Mouse (Mus musculus): ENCODE results near the gene Gpc6. TPM values are rescaled to one million over a fixed set of nuclear protein-coding genes. Genes with fewer than 3 reads are reported as not detected.

Gene Gpc6
- polyA plus RNA-seq, 1 experiment = 0.40 TPM

DNA sequence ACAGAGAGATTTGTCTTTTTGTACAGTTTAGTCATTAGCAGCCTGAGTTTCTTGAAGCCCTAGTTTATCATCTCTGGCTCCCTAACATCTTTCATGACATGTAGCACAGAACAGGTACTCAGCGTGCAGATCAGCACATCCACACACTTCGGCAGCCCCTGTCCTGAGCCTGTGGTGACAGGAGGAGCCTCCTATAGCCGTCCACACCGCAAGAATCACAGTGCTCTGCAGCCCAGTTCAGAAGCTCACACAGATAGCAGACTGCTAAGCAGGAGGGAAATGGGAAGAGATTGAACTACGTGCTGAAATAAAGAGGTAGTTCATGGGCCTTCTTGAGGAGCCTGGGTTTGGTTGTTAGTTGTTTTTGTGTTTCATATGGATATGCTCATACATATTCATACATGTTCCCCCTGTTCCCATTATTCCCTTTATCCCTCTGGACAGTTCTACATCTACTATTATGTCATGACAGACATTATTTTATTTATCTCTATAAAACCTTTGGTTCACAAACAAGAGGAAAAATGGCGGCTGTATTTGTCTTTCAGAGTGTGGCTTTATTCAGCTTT lies 832.8 kb downstream of the Gpc6 start:
- DNase-seq (ENCODE audit: low read depth, low spot score) = no peak
- WGBS = 86% methylated on average over 6 of the region's 6 CpGs

DNA sequence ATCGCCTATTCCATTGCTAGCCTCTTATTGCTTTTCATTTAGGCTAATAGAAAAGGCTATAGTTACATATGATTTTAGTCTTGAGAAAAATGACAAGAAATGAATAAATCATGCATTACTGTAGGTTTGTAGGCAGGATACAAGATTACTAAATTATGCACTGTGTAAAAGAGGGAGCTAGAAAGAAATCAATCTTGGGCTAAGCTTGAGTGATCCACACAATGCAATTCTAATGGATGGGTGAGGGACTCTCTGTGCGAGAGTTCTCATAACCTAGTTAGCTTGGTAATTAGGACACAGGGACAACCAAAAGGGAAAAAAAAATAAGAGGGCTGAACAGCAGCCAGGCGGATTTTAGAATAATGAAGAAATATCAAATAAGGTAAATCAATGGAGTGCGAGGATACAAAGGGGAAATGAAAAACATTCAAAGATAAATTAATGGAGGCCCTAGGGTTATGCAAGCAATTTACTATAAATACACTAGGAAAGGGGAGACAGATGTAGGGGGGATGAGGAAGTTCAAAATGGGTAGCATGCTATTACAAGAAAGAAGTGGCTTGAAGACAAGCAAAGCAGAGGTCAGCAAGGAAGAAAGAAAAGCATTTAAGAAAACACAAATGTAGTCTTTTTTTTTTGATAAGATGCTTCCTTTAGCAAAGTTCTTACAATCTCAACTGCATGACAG lies 835.9 kb downstream of the Gpc6 start:
- no peak for DNase-seq (ENCODE audit: low read depth, low spot score)
- 89% methylated on average over 4 of the region's 4 CpGs for WGBS

DNA sequence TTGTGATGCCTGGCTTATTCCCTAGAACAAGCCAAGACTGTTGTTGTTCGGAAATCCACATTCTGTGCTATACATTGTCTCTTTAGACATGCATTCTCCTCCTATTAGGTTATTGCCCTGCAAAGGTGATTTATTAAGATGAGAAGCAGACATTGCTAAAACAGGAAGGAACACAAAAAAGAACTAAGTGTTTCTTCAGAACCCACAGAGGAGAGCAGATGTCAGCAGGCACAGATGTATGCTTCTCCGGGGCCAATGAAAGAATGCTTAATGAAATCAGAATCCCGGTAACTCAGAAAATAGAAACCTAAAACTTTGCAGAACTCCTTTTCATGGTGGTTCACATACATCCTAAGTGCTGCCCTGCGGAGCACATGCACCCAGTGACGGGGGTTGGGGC lies 837.8 kb downstream of the Gpc6 start:
- 85% methylated on average over 5 of the region's 5 CpGs for WGBS

DNA sequence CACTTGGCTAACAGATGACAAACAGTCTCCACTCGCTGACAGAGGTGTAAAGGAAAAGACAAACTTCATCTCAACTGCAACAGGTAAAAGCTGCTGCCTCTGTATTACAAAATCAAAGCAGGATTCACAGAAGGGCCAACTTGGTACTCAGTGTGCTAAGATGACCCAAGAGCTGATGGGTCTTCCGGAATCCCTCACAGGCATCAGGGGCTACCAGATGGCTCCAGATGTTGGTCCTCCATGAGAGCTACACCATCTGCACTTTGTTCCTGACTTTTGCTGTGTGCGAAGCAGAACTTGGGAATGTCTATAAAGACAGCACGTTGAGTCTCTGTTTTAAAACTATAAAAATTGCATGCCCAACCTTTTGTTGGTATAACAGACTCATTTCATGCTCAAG lies 842.7 kb downstream of the Gpc6 start:
- DNase-seq (ENCODE audit: low read depth, low spot score) = no peak
- WGBS = 67% methylated on average over 4 of the region's 4 CpGs

More for the DNA sequence above, 837.8 kb downstream of the Gpc6 start:
- DNase-seq (ENCODE audit: low read depth, low spot score) = no peak

DNA sequence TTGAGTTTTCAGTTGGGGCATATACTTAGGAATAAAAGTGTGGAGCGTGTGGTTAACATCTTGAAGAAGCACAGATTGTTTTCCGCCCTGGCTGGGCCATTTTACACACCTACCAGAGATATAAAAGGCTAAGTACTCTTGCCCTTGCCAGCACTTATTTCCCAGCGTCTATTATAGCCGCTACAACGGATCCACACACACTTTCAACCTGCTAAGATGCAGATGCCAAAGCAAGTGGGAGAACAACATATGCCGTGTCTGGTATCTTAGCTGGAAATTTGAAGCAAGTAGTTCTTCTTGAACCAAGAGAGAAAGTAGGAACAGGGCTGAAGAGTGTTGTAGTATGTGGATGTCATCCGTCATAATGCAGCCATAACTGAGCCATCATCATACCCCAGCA lies 843.6 kb downstream of the Gpc6 start:
- no peak for DNase-seq (ENCODE audit: low read depth, low spot score)
- WGBS = 82% methylated on average over 7 of the region's 7 CpGs

DNA sequence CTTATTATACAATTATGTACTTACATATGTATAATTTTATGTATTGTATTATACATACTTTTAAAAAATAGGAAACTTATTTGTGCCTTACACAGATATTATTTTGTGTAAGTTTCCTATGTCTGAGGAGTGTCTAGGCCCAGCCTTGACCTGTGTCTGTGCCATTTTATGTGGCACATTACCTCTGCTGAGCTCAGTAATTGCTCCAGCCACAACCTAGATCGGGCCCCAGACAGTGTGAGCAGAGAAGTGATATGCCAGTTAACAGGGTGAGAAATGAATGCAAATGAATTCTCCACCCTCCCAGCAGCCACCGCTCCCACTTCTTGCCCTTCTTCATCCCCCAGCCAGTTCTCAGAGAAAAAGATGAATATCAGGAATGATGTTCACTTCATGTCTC lies 848.3 kb downstream of the Gpc6 start:
- WGBS = 87% methylated on average over 2 of the region's 2 CpGs
- DNase-seq (ENCODE audit: low read depth, low spot score) = no peak

DNA sequence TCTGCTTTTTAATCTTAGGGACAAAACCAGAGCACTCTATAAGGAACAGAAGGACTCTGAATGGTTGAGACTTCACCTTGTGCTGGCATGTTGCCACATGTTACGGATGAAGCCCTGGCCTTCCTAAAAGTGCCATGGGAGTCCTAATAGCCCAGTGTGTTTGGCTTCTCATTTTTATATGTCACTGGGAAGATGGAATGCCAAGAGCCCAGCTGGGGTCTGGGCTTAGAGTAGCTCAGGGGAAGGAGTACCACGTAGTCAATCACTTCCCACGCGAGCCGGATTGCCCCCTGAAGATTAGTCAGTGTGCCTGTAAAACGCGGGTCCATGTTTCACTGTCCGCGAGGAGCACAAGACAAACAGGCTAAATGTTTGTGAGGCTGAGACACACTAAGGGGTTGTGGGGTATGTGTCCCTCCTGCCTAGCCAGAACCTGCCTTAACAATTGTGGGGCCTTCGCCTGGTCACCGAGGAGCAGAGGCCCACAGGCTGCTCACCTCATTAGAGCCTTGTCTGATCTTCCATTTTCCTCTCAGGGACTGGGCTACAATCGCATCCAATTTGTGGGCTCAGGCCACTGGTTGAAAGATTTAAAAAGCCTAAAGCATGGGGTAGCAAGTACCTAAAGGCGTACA lies 852.9 kb downstream of the Gpc6 start:
- no peak for DNase-seq (ENCODE audit: low read depth, low spot score)
- 89% methylated on average over 13 of the region's 13 CpGs for WGBS

DNA sequence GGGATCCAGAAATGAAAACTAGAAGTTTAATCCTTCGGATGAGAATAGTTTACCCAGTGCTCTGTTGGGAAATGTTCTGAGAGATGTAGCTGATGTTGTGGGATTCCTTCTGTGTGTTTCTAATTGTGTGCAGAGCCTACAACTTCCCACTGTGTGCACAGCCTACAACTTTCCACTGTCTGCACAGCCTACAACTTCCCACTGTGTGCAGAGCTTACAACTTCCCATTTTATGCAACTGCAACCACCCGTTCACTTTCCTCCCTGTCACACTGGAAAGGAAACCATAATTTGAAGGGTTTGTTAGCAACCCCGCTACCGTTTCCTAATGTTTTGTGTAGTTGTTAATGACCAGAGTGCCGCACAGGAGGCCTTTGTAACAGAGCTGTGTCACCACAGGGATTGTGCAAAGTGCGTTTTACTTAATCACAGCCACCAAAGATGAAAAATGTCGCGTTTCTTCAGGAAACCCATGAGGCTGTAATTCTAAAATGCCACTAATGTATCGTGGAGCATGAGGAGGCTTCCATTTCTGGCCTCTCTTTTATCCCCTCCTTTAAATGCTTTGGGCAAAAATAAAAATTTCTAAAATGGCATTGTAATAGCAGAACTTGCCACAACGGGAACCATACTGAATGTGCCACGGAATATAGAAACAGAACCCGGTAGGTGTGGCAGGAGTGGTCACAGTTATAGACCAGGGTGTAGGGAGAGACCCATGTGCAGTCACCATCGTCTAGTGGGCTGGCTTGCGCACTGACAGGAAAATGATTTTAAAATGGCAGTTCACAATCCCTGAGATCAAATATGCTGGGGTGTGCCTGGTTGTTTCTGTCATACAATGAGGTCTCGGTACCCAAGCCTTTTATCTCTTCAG lies 853.7 kb downstream of the Gpc6 start:
- no peak for DNase-seq (ENCODE audit: low read depth, low spot score)
- 79% methylated on average over 15 of the region's 15 CpGs for WGBS

DNA sequence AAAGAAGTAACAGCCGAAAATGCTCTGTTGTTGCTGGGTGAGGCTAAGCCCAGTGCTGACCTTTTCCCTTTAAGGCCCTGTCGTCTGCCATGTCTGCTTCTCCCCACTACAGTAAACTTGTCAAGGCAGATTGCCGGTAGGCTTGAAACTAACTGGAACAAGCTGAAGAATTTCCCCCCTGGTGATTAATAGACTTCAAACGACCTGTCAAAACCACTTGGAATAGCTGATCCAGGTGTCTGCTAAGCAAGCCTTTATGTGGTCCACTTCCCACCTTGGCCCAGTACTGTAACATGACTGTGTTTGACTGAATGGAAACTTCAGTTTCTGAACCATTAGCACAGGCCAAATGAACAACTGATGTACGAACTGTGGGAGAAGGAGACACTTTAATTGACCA lies 856.6 kb downstream of the Gpc6 start:
- WGBS = 65% methylated on average over 5 of the region's 5 CpGs
- no peak for DNase-seq (ENCODE audit: low read depth, low spot score)

DNA sequence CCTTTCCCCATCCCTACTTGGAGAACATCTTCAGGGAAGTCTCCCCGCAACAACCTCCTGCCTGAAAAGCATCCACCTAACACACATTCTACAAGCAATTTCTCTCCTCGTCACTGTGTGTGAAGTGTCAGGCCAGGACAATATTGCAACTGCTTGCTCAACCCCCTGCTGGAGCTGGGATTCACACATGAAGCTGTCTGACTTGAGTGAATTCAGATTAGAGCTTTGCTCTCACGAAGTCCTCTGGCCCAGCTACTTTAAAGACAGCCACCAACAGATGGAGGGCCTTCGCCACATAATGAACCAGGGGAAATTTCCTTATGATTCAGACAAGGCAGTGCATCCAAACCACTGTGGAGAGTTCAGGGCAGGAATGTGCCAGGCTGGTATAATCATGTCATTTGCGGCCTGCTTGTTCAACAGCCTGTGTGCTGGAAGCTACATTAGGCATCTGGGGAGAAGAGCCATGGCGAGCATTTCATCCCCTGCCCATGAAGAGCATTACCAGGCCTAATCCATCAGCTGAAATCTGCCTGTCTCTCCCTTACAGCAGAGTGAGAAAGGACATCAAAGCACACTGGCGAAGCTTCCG lies 858.7 kb downstream of the Gpc6 start:
- no peak for DNase-seq (ENCODE audit: low read depth, low spot score)
- 88% methylated on average over 8 of the region's 8 CpGs for WGBS

DNA sequence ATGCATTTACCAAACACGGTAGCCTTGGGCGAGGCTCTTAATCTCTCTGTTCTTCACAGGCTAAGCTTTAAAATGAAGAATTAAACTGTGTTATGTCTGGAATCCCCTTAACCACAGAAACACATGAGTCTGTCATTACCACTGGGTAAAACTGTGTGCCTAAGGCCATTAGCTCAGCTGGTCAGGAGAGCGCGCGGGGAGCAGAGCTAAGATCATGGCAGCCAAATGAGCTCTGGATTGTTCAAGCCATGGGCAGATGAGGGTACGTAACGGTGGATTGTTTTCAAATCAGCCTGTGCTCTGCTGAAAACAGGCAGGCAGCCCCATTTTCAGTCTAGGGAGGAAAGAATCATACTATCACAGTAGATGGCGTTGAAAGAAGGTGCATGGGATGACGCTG lies 859.8 kb downstream of the Gpc6 start:
- 95% methylated on average over 9 of the region's 9 CpGs for WGBS
- no peak for DNase-seq (ENCODE audit: low read depth, low spot score)

DNA sequence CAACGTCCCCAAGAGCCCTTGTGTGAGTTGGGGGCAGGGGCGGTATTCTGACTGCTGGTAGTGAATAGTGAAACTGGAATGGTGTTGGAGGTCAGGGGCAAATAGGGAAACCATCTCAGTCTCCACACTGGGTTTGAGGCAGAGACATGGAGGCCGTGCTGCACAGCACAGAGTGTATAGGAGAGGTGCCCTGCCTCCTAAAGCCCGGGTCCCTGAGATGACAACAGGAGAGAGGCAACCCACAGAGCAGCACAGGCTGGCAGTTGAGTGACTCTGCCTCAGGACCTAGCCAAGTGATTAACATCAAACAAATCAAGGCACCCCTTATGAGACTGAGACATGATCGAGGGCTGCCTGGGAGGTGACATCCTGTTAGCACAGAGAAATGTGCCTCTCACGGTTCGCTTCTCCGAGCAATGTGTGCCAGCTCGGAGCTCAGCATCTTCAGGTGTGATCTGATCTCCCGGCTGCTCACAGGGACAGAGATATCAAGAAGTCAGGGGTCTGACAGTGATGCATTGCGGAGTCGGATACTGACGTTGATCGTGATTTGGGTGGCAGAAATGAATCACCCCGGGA lies 860.5 kb downstream of the Gpc6 start:
- 89% methylated on average over 15 of the region's 15 CpGs for WGBS

DNA sequence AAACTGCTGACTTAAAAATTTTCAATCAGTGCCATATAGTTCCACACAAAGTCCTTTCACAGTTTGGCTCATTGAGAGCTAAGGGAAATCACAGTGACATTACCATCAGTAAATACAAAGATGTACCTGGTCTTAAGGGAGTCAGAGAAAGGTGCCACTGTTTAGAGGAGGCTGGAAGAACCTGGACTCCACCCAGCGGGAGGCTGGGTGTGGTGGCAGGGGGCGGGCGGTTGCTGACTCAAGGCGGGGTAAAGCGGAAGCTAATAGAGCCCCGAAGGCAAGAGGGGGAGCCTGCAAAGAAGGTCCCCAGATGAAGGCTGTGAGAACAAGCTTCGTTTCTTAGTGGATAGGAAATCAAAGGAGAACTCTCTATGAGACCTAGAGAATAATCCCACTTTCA lies 861.5 kb downstream of the Gpc6 start:
- 29% methylated on average over 7 of the region's 7 CpGs for WGBS
- DNase-seq (ENCODE audit: low read depth, low spot score) = no peak

More for the DNA sequence above, 860.5 kb downstream of the Gpc6 start:
- DNase-seq (ENCODE audit: low read depth, low spot score) = no peak

DNA sequence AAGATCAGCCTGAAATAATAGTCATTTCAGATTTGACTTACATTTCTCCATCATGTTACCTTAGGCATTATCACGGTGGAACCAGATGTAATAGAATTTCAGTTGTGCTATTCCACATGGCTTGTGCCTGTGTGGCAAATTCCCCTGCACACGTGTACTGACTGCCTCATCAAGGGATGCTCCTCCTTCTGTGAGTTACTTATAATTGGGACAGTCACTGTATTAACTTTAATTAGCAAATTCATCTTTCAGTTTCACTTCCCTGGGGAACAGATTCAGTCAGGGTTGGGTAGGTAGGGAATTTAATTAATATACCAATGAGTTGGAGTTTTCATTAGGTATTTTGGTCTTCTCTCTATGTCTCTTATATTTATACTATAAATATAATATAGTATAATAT lies 869.8 kb downstream of the Gpc6 start:
- WGBS = 67% methylated on average over 2 of the region's 2 CpGs
- no peak for DNase-seq (ENCODE audit: low read depth, low spot score)

DNA sequence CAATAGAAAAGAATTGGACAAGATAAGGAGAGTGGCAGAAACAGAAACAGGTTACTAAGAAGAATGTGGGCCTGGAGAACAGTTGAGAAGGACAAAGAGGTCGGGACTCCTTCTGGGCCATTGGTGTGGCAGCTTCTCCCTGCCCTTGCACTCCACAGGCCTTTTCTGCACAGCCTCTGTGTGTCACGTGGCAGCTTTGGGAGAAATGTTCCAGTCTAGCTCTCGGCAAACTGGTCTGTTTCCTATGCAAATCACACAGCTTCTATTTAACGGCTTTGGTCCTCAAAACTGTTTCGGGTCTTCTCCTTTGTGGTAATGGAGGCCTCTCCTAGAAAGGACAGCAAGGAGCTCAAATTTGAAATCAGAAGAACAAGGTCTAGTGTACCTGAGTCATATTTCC lies 871.5 kb downstream of the Gpc6 start:
- DNase-seq (ENCODE audit: low read depth, low spot score) = no peak
- WGBS = 80% methylated on average over 5 of the region's 5 CpGs

DNA sequence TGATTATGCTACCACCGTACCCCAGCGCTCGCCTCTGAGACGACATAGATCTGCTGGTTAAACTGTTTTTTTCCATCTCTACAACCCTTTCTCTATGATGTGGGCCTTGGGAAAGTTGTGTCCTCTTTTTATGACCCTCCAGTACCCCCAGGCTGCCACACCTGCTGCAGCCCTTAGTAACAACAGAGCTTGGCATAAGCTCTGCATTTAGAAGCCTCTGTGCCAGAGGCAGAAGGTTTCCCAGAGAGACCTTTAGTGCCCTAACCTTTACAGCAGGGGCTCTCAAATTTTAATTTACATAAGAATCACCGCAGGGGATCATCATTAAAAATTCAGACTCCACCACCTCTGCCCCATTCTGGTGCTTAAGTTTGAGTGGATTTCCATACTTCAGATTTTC lies 875.3 kb downstream of the Gpc6 start:
- DNase-seq (ENCODE audit: low read depth, low spot score) = no peak
- 93% methylated on average over 5 of the region's 5 CpGs for WGBS

DNA sequence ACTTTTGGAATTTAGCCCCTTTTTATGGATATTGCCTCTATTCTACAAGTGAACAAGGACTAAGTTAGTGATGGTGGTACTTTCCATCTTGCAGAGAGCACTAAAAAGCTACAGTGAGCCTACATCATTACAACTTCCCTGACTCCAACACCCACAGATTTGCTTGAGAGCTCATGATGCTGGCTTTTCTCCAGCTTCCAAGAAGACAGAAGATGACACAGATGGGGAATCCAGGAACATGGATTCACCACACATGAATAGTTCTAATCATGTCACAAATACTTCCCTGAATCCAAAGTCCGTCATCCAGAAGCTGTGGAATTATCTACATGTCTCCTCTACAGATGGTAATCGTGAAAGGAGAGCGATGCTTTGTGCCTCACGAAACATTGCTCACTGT lies 882.7 kb downstream of the Gpc6 start:
- WGBS = 87% methylated on average over 4 of the region's 4 CpGs
- no peak for DNase-seq (ENCODE audit: low read depth, low spot score)

DNA sequence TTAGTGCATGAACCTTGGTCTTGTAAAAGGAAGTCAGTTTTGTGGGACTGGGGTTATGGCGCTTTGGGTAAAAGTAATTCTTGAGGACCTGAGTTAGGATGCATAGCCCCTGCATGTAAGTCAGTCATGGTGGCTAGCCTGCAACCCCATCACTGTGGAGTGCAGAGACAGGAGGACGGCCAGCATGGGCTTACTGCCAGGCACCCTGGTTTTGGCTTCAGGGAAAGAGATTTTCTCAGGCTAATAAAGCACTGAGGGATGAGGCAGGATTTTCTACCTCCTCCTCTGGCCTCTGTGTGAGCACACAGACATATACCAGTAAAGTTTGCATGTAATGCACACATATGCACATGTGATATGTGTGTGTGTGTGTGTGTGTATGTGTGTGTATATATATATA lies 883.2 kb downstream of the Gpc6 start:
- 81% methylated on average over 2 of the region's 2 CpGs for WGBS
- DNase-seq (ENCODE audit: low read depth, low spot score) = no peak

DNA sequence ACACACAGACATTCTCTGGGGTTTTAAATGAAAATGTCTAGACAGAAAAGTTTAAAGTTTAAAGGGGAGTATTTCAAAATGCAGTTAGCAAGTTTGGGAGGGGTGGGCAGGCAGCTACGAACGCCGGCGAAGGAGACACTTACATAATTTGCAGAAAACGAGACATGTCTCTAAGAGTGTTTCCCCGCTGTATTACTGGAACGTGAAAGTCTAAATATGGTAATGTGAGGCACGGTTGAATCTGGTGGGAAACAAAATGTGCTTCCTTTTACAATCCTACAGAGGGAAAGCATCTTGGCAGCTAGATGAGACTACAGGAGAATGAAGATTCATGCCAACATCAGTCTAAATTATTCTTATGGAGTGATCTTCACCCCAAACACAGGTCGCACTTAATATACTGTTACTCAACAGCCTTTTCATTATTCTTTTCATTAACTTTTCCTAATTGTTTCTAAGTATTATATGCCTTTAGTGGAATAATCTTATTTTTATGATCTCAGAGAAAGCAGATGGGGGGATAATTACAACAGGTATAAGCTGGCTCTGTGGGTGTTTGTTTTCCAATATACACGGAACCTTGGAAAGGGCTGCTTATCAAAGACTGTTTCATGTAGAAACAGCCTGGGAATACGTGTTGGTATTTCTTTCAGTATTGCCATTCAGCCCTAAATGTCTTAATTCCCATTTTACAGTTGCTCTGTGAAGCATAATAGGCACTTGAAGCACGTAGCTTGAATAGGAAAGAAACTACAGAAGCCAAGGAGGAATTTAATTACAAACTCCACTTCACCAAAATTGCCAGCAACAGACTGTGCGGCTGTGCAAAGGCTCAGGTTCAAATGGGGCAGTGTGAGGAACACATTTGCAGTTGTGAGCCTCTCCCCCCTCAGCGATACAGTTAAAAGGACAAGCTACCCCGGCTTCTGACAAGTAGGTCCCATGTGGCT lies 885.5 kb downstream of the Gpc6 start:
- no peak for DNase-seq (ENCODE audit: low read depth, low spot score)
- WGBS = 75% methylated on average over 15 of the region's 15 CpGs
